Mouse (Mus musculus) myocyte (in vitro differentiated cells): ENCODE results near the gene Rtl10.

Experiments used
- MAX ChIP-seq: IDR thresholded peaks from one replicate; pipeline ENCODE4 v1.6.1; 2011; ENCODE audit warnings: low read depth, mild to moderate bottlenecking, control low read depth
- MYOG ChIP-seq, 3 experiments: IDR thresholded peaks; one replicate each; pipeline ENCODE4 v1.6.1; 2011; ENCODE audit warnings: control low read depth in 2 of 3, low read depth in 2 of 3, mild to moderate bottlenecking in 2 of 3; ENCODE audit not compliant: insufficient read length in 2 of 3, control insufficient read depth in 1 of 3, insufficient read depth in 1 of 3
- POLR2A ChIP-seq: IDR thresholded peaks from one replicate; pipeline ENCODE4 v1.6.1; 2011; ENCODE audit warnings: low read depth, mild to moderate bottlenecking, control low read depth, moderate library complexity; ENCODE audit not compliant: insufficient read length
- REST ChIP-seq: IDR thresholded peaks from one replicate; pipeline ENCODE4 v1.6.1; 2011; ENCODE audit warnings: mild to moderate bottlenecking, control low read depth, moderate library complexity; ENCODE audit not compliant: insufficient read depth, insufficient read length

DNA sequence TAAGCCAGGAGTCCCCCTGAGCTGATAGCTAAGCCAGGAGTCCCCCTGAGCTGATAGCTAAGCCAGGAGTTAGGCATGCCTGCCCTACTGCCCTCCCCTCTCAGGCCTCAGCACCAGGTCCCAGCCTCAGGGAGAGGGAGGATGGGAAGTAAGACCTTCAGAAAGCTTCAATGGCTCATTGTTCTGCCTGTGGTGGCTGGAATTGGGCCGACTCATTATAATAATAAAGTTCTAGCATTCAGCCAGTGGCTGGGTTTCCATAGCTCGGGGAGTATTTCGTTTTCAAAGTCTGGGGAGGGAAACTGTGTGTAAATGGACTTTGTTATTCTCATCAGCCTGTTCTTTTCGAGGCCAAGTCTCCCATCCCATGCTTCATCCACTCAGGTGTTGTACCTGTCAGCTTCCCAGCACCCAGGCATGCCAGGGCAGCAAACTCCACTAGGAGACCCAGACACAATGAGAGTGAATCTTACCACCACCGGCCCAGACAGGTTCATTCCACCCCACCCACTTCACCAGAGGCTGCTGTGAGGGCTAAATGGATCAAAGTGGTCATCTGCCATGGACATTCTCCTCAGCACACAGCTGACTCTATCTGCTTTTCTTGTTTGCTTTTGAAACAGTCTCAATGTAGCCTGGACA lies 13.8 kb upstream of the Rtl10 start:
- TF ChIP-seq MYOG (IDR thresholded peaks at IDR 0.05; ENCODE audit: control insufficient read depth in 1 of 3, insufficient read depth in 1 of 3, insufficient read length in 2 of 3, low read depth in 2 of 3), result no peak
- no peak for TF ChIP-seq POLR2A
- no peak for TF ChIP-seq MAX
- no peak for TF ChIP-seq REST
